Mouse (Mus musculus) liver, postnatal 0 days (tissue): ENCODE data around the gene Nxpe4.

ENCODE experiments used
- CTCF ChIP-seq: sonication (generic); IDR thresholded peaks from 2 replicates; pipeline ENCODE4 v1.5.1; 2016; ENCODE audit warnings: antibody characterized with exemption, low read depth
- EP300 ChIP-seq: IDR thresholded peaks from 2 replicates; pipeline ENCODE4 v1.6.1; 2016; ENCODE audit warnings: antibody characterized with exemption, low read depth, mild to moderate bottlenecking

DNA sequence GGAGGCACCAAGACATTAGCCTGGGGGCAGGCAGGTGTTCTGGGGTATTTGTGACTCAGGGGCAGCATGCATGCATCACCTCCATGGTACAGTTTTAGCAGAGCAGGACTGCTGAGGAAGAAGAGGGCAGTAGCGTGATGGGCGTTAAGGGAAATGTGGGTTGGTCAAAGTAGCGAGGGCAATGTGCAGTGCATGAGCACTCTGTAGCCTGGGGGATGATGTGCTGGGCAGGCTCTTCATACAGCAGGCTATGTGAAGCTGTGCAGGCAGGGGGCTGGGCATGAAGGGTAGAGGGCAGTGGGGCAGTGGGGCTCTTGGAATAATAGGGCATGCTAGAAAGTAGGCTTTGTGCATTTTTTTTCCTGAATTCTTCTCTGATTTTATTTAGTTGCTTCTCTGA, 82.4 kb downstream of the Nxpe4 start:
- no peak for TF ChIP-seq CTCF
- no peak for TF ChIP-seq EP300
